Mouse (Mus musculus) right cerebral cortex, postnatal 36 days (tissue): ENCODE results near the gene Rnd1.
A peak's percentile ranks its signal among the peaks of the same experiment; 100 is the strongest.

Experiments
- DNase-seq, 2 experiments: peaks; one replicate each; pipeline ENCODE4 v3.0.0; 2022; ENCODE audit warnings: low spot score in 2 of 2, mixed read lengths in 1 of 2

The Rnd1 gene

DNA sequence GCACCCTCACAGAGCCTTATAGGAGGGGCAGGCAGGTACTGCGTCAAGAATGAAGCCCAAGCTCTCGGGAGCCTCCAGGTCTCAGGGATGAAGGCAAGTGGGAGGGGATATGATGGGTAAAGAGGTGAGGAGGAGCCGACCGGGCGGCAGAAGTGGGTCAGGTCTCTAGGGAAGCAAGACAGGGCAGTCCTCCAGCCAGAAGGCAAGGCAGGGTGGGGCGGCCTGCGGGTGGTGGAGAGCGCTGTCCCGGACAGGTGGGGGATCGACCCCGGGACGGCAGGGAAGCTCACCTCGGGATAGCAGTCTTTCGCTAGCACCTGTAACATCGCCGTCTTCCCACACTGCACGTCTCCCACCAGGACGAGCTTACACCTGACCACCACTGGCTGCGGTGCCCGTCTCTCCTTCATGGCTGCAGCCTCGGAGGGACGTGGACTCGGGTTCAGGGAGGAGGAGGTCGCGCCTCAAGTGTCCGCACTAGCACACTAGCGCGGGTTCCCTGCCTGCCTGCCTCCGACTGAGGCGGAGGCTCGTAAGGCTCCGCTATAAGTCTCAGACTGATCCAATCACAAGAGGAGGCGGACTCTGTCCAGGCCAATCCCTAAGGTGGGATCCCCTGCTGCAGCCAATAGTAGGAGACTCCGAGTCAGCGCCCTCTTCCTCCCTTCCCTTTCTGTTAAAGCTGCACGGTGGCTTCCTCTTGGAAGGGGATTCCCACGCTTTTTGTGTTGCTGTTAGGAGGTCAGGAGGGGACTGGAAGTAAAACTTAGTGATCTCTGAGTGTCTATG, at the start of gene Rnd1:
Rnd1 (minus strand) TSS at position 522 of the 789 bp plus-strand sequence.
- DNase-seq, result peak; percentile 85 to 90

DNA sequence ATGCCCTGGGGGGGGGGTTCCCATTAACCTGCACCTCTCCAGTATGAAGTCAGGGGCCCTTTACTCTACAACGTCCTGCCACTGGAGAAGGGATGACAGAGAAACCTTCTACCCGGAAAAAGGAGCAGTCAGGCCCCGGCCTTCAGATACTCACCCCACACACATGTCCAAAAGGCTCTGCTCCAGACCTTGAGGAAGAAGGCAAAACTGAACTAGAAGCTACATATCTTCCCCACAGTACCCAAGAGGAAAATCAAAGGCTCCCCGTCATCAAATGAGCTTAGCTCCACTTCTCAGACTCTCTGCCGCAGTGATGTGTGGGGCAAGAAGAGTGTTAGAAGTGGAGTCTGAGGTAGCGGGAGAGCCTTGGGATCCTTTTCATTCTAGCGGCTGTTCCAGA, 49.5 kb upstream of the Rnd1 start:
- DNase-seq, result no peak

DNA sequence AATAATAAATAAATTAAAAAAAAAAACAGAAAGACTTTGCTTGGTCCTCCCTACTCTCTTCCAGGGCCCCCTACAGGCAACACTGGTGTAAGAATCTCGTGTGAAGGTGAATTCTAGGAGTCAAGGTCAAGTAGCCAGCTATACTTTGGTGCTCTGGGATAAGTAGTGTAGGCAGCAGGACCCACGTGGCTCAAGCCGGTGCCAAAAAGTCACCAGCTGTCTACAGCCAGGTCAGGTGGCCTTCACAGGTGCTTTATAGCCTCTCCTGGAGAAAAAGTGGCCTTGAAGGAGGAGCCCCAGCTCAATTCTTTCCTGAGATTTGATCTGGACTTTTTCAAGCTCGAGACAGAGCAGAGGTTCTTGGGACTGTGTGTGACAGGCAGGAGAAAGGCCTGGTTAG, 48.8 kb upstream of the Rnd1 start:
- no peak for DNase-seq

DNA sequence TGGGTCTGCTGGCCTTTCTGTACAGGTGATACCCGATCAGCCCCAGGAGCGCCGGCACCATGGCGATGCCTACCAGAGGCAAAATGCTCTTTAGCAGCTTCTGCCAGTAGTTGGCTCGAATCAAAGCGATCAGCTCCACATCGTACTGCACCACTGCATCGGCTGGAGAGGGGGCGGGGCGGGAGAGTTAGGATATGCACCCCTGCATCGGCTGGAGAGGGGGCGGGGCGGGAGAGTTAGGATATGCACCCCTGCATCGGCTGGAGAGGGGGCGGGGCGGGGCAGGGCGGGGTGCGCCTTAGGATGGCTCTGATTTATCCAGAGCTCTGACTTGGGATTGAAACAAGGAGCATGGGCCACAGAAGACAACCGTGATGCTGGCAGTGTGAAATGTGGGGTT, 47.2 kb upstream of the Rnd1 start:
- DNase-seq, result no peak

DNA sequence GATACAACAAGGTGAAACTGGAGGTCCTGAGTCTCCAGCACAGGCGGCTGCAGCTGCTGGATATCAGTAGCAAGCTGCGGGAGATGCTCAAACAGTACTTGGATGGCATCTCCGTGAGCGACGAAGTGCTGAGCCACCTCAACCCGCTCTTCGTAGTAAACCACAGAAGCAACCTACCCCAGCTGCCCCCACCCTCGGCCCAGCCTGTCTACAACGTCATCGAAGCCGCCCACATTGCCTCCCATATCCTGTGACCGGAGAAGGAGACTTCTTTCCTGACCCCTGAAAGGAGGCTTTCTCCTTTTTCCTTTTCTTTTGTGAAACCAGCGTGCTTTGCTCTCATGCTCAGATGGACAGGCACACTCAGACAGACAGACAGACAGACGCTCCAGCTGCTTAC, 45.6 kb upstream of the Rnd1 start:
- no peak for DNase-seq

DNA sequence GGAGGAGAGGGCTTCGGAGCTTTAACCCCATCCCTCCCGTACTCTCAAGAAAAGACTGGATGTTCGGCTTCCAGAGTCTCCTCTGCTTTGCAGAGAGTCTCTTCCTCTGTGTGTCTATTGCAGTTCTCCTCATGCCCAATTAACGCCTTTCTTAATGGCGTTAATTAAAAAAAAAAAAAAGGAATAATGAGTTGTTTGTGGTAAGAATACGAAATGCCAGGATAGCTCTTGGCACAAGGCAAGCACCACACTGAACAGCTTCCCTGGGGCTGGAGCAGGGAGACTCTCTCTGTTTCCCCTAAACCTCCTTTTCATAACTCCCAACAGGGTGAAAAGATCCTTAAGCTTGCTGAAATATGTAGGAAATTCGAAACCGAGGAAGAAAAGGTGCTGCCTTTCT, 44.9 kb upstream of the Rnd1 start:
- no peak for DNase-seq

DNA sequence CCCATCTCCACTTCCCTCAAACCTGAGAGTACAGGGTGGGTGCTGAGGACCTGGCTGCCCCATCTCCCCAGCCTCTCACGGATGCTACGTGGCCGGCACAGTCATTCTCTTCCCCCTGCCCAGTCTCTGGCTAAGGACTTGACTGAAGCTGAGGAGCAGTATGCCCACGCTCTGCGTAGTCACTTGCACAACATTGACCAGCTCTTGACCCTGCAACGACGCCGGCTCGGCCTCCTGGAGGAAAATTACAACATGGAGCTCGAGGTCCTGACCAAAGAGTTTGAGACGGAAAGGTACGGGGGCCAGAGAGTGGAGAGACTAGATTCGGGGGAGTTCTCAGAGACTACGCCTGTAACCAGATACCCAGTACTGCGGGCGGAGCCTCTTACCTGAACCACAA, 40.0 kb upstream of the Rnd1 start:
- DNase-seq, result no peak

DNA sequence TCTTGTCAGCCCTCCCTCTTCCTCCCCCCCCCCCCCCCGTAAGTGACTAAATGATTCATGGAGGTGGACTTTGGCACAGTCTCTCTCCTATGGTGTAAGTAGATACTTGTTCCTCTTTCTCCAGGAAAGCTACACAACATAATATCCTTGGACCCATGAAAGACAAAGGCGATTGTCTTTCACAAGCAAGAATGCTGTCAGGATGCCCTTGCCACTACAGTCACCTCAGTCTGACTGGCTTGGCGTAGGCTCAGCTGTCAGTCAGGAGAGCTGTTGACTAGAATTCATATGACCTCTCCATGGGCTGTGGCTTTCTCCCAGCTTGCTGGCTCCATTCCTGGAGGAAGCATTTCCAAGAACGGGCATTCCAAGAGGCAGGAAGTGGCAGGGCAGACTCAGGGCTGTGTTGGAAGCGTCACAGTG, 37.0 kb upstream of the Rnd1 start:
- DNase-seq, result no peak

DNA sequence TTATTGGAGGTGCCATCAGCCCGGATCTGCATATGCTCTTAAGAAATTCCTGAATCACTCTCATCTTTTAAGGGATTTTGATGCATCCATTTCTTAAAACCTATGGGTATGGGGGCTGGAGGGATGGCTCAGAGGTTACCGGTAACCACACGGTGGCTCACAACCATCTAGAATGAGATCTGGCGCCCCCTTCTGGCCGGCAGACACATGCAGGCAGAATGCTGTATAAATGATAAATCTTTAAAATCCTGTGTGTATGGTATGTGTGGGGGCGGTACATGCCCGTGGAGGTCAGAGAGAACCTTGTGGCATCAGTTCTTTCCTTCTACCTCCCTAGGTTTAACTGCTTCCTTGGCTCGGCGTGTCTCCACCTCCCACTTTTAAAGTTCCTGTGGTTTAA, 33.2 kb upstream of the Rnd1 start:
- peak in 1 of 2 experiments; percentile 51 for DNase-seq

DNA sequence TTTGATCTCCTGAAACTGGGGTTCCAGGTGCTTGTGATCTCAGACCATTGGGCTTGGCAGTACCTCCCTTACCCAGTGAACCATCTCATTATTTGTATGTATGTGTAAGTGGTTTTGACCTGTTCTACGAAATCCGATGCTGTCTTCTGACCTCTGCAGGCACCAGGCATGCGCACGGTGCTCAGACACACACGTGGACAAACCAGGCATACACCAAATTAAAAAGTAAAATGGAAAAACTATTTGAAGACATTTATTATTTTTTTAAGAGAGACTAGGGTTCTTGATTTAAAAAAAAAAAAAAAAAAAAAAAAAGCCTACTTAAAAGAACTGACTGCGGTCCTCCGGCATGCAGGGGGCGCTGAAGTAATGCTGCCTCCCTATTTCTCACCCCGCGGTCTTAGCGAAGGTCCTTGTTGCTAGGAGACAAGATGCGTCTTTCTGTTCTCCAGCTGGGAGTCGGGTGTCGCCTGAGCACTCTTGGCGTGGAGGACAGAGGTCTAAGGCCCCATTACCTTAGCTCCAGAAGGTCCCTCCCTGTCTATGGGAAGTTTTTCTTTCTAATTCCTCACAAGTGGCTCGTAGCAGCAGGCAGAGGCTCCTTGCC, 30.6 kb upstream of the Rnd1 start, which contains the start of gene Ccdc65:
Ccdc65 (plus strand) TSS at position 442 of the 607 bp plus-strand sequence.
- peak; percentile 86 to 88 for DNase-seq

DNA sequence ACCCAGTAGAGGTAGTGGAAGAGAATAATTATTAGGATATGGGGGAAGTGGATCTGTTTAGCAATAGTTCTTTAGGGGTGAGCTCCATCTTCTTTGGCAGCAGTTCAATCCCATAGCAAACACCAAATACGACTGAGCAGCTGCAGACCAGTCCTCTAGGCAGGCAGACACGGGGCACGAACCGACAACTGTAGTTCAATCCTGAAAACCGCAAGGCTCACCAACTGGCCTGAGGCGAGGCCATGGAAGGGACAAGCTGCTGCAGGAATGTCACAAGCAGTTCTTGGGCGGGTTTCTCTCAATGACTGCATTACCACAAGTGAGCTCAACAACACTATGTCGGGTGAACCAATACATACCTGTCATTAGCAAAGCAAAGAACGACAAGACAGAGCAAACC, 27.1 kb upstream of the Rnd1 start:
- no peak for DNase-seq

DNA sequence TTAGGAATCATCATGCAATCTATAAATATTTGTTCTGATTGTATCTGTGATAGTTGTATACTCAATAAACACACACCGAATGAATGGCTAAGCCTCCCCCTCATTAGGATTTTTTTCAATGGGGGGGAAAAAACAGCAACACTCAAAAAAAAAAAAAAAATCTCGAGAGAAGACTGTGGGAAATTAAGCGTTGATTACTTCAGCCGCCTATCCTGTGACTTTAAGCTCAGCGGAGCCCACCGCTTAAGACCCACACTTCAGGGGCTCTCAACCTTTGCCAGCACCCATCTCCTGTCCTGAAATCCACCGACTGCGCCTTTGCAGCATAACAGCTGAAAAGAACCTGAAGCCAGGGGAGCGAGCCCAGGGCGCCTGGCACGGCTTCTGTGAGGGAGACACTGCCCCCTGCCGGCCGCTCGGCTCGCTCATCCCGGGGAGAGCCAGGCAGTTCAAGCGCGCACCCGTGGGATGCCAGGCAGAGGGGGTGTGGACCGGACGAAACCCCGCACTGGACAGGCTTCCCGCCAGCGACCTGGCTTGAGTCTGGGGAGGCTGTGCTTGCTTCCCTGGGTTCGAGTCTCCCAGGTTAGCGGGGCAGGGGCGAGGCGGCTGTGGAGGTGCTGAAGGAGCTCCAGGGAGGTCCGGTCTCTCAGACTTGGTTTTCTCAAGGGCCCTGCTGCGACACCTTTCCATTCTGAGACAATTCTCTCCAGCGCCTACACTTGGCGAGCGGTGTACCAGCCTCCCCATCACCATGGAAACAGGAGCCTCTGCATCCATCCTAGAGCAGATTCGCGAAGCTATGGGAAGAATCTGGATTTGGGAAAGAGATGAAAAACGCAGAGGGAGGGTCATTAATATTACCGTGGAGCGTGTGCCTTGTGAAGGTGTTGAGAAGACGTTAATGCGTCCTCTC, 22.2 kb upstream of the Rnd1 start:
- peak; percentile 82 to 87 for DNase-seq

DNA sequence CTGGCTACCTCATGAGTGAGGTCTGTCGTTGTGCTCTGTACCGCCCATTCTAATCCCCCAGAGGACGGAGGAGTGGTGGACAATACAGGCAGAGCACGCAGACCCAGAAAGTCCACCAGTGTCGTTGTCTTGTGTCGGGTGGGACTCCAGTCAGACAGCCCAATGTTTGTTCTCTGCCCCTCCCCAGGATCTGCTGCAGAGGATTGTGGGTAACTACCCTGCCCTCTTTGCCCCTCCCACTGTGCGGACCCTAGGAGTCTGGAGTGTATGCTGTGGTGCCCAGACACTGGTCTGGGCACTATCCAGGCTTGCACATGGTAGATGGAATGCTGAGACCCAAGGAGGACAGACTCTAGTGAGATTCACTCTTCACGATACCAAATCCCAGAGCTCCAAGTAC, 19.0 kb upstream of the Rnd1 start:
- DNase-seq, result no peak

DNA sequence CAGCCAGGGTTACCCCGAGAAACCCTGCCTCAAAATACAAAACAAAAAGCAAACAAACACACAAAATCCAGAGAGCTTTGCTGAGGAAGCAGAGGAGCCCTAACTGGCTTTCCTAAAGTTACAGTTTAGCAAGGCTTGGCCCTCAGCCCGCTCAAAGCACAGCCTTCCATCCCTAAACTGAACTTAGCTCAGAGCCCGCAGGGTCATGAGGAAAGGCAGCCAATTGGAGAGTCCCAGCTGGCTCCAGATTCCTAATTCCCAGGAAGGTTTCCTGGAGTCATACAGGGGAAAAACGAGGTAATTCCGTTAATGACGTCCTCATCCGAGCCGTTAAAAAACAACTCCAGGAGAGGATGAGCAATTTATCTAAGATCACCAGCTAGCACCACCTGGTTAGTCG, 18.5 kb upstream of the Rnd1 start:
- DNase-seq, result no peak

DNA sequence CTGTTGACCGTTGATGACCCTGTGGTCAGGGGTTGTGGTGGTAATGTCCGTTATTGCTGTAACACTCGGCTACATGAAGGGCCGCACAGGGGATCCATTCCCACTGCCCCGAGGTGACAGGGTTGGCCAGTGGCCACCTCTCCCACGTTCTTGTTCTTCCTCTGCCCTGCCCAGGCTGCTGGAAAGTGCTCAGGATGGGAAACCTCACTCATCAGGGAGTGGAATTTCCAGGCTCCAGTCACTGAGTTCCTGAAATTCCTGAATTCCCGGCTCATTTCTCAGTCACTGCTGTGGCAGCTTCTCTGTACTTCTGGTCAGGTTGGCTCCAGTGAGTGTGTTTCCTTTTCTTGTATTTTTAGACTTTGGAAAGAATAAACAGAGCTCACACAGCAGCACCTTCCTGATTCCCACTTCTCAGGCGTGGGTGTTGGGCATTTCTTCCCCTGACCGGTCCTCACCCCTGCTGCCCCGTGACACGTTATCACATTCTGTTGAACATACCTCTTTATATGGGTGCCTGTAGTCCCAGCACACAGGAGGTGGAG, 15.0 kb upstream of the Rnd1 start:
- no peak for DNase-seq

DNA sequence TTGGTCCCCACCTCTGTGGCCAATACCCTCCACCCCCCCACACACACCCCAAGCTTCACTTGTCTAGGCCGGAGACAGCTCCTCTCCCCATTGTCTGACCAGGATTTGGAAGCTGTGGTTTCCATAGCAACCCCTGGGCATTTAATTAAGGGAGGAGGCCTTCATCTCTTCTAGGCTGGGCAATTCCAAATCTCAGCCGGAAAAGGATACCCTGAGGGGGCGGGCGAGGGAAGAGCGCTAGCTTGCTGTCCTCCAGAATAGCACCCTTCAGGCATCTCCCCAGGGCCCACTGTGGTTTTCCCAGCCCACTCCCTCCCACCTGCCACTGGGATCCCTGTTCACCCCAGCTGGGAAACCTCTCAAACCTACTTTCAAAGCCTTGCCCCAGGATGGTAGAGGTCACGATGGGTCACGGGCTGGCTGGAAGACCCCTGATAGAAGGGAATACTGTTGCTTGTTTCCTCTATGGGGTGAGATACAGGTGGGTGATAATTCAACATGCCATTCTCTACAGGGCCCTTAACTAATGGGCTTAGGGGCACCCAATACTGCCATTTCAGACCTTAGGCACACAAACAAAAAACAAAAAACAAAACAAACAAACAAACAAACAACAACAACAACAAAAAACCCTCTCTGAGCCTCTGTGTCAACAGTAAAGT, 14.4 kb upstream of the Rnd1 start:
- DNase-seq, result peak in 1 of 2 experiments; percentile 52

DNA sequence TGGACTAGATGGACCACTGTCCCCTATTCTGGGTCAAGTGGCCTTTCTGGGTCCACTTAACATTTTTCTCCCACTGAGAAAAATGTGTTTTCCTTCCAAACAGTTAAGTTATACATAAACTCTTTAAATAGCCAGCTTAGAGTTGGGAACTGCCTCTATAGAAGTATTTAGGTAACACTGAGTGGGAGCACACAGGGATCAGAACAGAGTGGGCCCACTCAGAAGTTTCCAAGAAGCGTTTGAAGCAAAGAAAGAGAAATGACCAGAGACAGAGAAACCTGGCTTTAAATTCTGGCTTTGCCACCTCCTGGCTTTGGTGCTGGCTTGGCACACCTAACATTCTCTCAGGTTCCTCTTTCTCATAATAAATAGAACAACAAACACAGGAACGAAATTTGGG, 12.4 kb upstream of the Rnd1 start:
- no peak for DNase-seq

DNA sequence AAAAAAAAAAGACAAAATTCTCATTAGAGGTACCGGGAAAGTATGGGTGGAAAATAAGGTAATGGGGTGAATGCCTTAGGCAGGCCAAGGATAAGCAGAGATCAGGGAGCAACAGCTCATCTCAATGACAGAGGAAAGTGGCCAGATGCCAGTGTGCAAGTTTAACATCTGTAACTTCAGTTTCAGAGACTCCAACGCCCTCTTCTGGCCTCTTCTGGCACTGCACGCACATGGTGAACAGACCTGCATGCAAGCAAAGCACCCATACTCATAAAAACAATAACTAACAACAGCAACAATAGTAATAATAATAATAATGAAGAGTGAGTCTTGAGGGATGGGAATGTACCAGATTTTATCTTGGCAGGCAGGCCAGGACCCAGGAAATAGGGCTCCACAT, 8.7 kb upstream of the Rnd1 start:
- no peak for DNase-seq

DNA sequence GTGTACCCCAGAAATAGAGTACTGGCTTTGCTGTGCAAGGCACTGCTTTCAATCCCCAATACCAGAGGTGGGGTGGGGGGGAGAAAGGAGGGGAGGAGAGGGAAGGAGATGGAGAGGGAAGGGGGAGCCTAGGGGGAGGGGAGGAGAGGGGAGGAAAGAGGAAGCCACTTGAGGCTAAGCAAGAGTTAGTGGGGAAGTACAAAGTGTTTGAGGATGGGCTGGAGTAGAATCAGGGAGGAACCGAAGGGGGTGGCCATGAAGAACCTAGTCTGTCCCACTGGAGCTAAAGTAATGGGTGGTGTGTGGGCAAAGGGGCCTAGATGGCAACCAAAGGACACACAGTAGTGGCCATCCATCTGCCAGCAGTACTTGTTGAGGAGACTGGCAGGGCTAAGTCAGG, 6.5 kb upstream of the Rnd1 start:
- DNase-seq, result no peak

DNA sequence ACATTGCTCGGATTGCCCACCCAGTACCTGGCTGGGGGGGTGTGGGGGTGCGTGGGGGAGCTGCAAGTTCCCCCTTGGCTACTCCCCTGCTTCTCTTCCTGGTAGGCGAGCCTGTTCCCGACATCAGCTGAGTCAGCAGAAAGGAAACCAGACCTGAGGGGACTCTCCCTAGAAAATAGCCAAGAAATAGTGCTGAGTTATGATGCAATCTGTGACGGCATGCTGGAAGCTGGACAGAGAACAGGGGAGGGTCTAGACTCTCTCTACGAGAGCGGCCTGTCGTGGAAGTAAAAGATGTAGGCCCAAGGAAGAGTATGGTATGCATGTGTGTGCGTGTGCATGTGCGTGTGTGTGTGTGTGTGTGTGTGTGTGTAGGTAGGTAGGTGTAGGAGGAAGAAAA, 5.9 kb upstream of the Rnd1 start:
- no peak for DNase-seq

DNA sequence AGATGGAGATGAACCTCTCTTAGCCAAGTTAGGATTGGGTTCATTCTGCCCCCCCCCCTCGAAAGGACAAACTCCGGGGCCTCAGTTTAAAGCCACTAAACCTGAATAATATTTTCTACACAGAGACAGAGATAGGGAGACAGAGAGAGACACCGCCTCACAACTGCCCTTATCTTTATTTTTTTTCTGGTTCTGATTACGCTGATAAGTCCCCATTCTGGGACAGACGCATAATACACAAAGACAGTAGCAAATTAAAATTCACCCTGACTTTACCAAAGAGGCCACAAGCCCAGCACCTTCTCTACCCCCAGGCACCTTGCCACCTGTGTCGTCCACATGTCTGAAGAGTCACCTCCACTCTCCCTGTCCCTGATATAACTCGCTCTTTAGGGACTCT, 4.4 kb upstream of the Rnd1 start:
- DNase-seq, result no peak

DNA sequence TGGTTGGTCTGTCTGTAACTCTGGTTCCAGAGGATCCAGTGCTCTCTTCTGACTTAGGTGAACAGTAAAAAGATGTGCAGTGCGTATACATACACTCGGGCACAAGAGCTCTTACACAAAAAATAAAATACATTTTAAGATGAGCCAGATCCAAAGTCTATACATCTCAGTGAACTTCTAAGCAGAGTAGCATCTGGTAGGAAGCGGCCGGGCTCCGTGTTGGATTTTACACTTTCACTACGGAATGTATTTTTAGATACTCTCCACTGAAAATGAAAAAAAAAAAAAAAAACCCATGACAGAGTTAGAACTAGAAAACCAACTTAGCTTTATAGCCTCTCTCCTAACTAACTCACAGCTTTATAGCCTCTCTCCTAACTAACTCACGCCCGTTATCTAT, 3.4 kb upstream of the Rnd1 start:
- DNase-seq, result no peak
